Mouse (Mus musculus) splenic B cell, adult 2 months (primary cell): ENCODE data around the gene Ptgir.
A peak's percentile ranks its signal among the peaks of the same experiment; 100 is the strongest.
"Not testable (repeated sequence)": the region's sequence is repeated elsewhere in the genome, so short reads cannot be mapped to it uniquely, and the experiment has no call there.

Experiments
- DNase-seq: peaks from one replicate; pipeline ENCODE4 v3.0.0-alpha.2; 2011; ENCODE audit warnings: low read depth, low spot score
- H3K27me3 ChIP-seq: 2 replicates; pipeline ENCODE4 v1.6.1; 2012; ENCODE audit warnings: mild to moderate bottlenecking, low read length, moderate library complexity, mixed read lengths; ENCODE audit not compliant: control insufficient read depth, poor library complexity, insufficient read depth, severe bottlenecking
- H3K36me3 ChIP-seq: 2 replicates; pipeline ENCODE4 v1.6.1; 2012; ENCODE audit warnings: mild to moderate bottlenecking, low read length, moderate library complexity, mixed read lengths; ENCODE audit not compliant: control insufficient read depth, poor library complexity, insufficient read depth, severe bottlenecking

The Ptgir gene

GRCm38 (mm10) chr7:16949908-16950841, 43.9 kb downstream of the Ptgir start:
- no peaks in the 10 kb centered on the region for H3K36me3 ChIP-seq
- peak; percentile 77 for DNase-seq

GRCm38 (mm10) chr7:16950861-16951635, 44.8 kb downstream of the Ptgir start:
- H3K36me3 ChIP-seq: no peaks in the 10 kb centered on the region
- DNase-seq: peak; percentile 86
- H3K27me3 ChIP-seq: no peaks in the 10 kb centered on the region

More at GRCm38 (mm10) chr7:16949908-16950841, 43.9 kb downstream of the Ptgir start:
- H3K27me3 ChIP-seq: no peaks in the 10 kb centered on the region

GRCm38 (mm10) chr7:16953776-16954175, 47.5 kb downstream of the Ptgir start:
- H3K36me3 ChIP-seq, DNase-seq, H3K27me3 ChIP-seq: not testable (repeated sequence)

GRCm38 (mm10) chr7:16955712-16956111, 49.4 kb downstream of the Ptgir start:
- Histone ChIP-seq H3K27me3 (no peaks in the 10 kb centered on the region), H3K36me3 (no peaks in the 10 kb centered on the region)
- no peak for DNase-seq

- DNase-seq: no peak
- no peaks in the 10 kb centered on the region for H3K36me3 ChIP-seq
- no peaks in the 10 kb centered on the region for H3K27me3 ChIP-seq
Observed at GRCm38 (mm10) chr7:16956410-16957265, 50.3 kb downstream of the Ptgir start.

- Histone ChIP-seq H3K36me3 (no peaks in the 10 kb centered on the region), H3K27me3 (no peaks in the 10 kb centered on the region)
- DNase-seq: no peak
Observed at GRCm38 (mm10) chr7:16959539-16960187, 53.4 kb downstream of the Ptgir start, which contains the start of gene Pnmal1. Gene Pnmal1 (plus strand): TSS chr7:16959679.
